ENCODE assay signal across 23 mouse cellular contexts in genomic region chr1:187951506-187951905, GRCm38 (mm10).
DNase-seq lines count a peak whose midpoint lies in the region; ATAC-seq lines count a peak whose summit lies in the region.
"Had no signal": no experiment of that assay in that cellular context is flagged by ENCODE, and none has a peak within 500 bp of the region (broad histone marks: within the 10 kb centered on the region; RNA-seq: fewer than 3 reads in every experiment).

No protein-coding gene starts in this region.

- no peak overlapping the region for H3K9ac ChIP-seq in heart, embryonic 15.5 days
- H3K9ac ChIP-seq: embryonic facial prominence, embryonic 13.5 days; forebrain, embryonic 12.5 days; forebrain, embryonic 15.5 days; hindbrain, embryonic 12.5 days; hindbrain, embryonic 15.5 days had no signal

- H3K27ac ChIP-seq in heart, embryonic 15.5 days = peak overlapping the region; percentile 22; the same call in 1 of the 2 replicates
- H3K27ac ChIP-seq: embryonic facial prominence, embryonic 10.5 days; embryonic facial prominence, embryonic 13.5 days; forebrain, embryonic 12.5 days; forebrain, embryonic 15.5 days; hindbrain, embryonic 12.5 days; hindbrain, embryonic 15.5 days had no signal

- no peak overlapping the region for H3K4me3 ChIP-seq in heart, embryonic 15.5 days
- H3K4me3 ChIP-seq: embryonic facial prominence, embryonic 10.5 days; embryonic facial prominence, embryonic 13.5 days; erythroblast, embryonic 14.5 days; forebrain, embryonic 12.5 days; forebrain, embryonic 15.5 days; hindbrain, embryonic 12.5 days; hindbrain, embryonic 15.5 days had no signal

- peak; percentile 41 to 45 for DNase-seq in heart, adult 18-20 months
- DNase-seq in heart, postnatal 36 days = no peak
- DNase-seq in heart, adult 9 months (ENCODE audit: low spot score in 2 of 2) = peak; percentile 11 to 42
- no peak for DNase-seq in heart, postnatal 25 days (ENCODE audit: low spot score)
- DNase-seq in heart, postnatal 4 days = peak; percentile 36
- DNase-seq in cerebellum, postnatal 36 days = no peak
- DNase-seq: adrenal gland, postnatal 14 days; cerebellum, adult 11 months; cerebellum, adult 2 months; cerebellum, adult 9-11 months; cerebellum, postnatal 25 days; embryo, embryonic 11 days; gastrocnemius, postnatal 25 days; kidney, adult 2 months had no signal

- WGBS in heart, embryonic 15.5 days = 52% methylated on average over 3 of the region's 3 CpGs

- H3K36me3 ChIP-seq in heart, embryonic 15.5 days = no peaks in the 10 kb centered on the region
- H3K36me3 ChIP-seq: embryonic facial prominence, embryonic 10.5 days; embryonic facial prominence, embryonic 13.5 days; forebrain, embryonic 12.5 days; forebrain, embryonic 15.5 days; hindbrain, embryonic 12.5 days; hindbrain, embryonic 15.5 days had no signal

- no peak for ATAC-seq in heart, embryonic 15.5 days (replicated peaks; ENCODE audit: insufficient number of reproducible peaks, insufficient read depth, low FRiP score, low read depth)
- ATAC-seq: forebrain, embryonic 15.5 days; intestine, postnatal 0 days had no signal

- no peak overlapping the region for H3K4me2 ChIP-seq in heart, embryonic 15.5 days
- H3K4me2 ChIP-seq: embryonic facial prominence, embryonic 13.5 days; forebrain, embryonic 12.5 days; forebrain, embryonic 15.5 days; hindbrain, embryonic 12.5 days; hindbrain, embryonic 15.5 days had no signal

- H3K9me3 ChIP-seq in heart, embryonic 15.5 days (replicated peaks) = no peaks in the 10 kb centered on the region
- H3K9me3 ChIP-seq: embryonic facial prominence, embryonic 10.5 days; embryonic facial prominence, embryonic 13.5 days; forebrain, embryonic 12.5 days; forebrain, embryonic 15.5 days; hindbrain, embryonic 12.5 days; hindbrain, embryonic 15.5 days had no signal

- H3K4me1 ChIP-seq in heart, embryonic 15.5 days (replicated peaks) = peaks cover 8% of the 10 kb centered on the region; the same call in 1 of the 2 replicates
- H3K4me1 ChIP-seq: embryonic facial prominence, embryonic 10.5 days; embryonic facial prominence, embryonic 13.5 days; forebrain, embryonic 12.5 days; forebrain, embryonic 15.5 days; hindbrain, embryonic 12.5 days; hindbrain, embryonic 15.5 days had no signal

- H3K27me3 ChIP-seq in heart, embryonic 15.5 days = no peaks in the 10 kb centered on the region
- H3K27me3 ChIP-seq: embryonic facial prominence, embryonic 13.5 days; forebrain, embryonic 15.5 days; hindbrain, embryonic 12.5 days; hindbrain, embryonic 15.5 days had no signal

- intact Hi-C loops in heart, postnatal 36 days (cut with DNase I) = no loop called here
- intact Hi-C loops in heart, postnatal 25 days (cut with DNase I) = no loop called here

Comparison
In these comparisons a context has a peak if more than half of its experiments do, and no peak if none do; other contexts are left out.
1. DNase-seq: peak in heart, adult 18-20 months (2 of 2), heart, adult 9 months (2 of 2) and heart, postnatal 4 days (single experiment); none in heart, postnatal 36 days (0 of 2), heart, postnatal 25 days (single experiment) and cerebellum, postnatal 36 days (0 of 2).